Mouse (Mus musculus) bone marrow, adult 2 months (tissue): ENCODE measurements around the gene Sfmbt1.

Experiments
- CTCF ChIP-seq: fragments of 200-500 bp; IDR thresholded peaks from 2 replicates; pipeline ENCODE4 v1.5.1; 2011; ENCODE audit warnings: low read length, control low read depth; ENCODE audit not compliant: control insufficient read depth, insufficient read depth
- POLR2A ChIP-seq: fragments of 200-500 bp; IDR thresholded peaks from 2 replicates; pipeline ENCODE4 v1.6.1; 2011; ENCODE audit warnings: low read depth, mild to moderate bottlenecking, control low read depth, low read length, borderline replicate concordance; ENCODE audit not compliant: control insufficient read depth

DNA sequence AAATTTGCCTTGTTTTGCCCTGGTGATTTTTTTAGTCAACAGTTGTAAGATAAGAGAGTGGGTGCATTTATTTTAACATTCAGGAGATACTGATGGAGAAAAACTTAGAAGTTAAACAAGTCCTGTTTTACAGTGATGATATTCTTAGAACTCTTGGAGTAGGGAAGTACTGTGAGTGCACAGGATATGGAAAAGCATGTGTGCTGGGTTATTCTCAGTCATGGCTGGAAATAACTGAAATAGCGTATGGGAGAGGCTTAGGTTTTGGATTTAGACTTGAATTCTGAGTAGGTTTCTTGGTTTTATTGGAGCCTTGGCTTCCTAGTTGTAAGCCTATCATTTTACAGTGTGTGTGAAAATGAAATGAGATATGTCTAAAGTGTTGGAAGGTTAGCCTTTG lies 31.5 kb downstream of the Sfmbt1 start:
- no peak for TF ChIP-seq CTCF
- TF ChIP-seq POLR2A, result no peak
